Mouse (Mus musculus) olfactory bulb, adult 2 months (tissue): ENCODE results near the gene Tnn.

Experiments used
- CTCF ChIP-seq: fragments of 200-500 bp; IDR thresholded peaks from 2 replicates; pipeline ENCODE4 v1.5.1; 2012; ENCODE audit warnings: low read depth, mild to moderate bottlenecking, low read length, moderate library complexity; ENCODE audit not compliant: insufficient read depth
- POLR2A ChIP-seq: fragments of 200-500 bp; IDR thresholded peaks from 2 replicates; pipeline ENCODE4 v1.6.1; 2012; ENCODE audit warnings: mild to moderate bottlenecking, low read depth, low read length, moderate library complexity; ENCODE audit not compliant: insufficient read depth

DNA sequence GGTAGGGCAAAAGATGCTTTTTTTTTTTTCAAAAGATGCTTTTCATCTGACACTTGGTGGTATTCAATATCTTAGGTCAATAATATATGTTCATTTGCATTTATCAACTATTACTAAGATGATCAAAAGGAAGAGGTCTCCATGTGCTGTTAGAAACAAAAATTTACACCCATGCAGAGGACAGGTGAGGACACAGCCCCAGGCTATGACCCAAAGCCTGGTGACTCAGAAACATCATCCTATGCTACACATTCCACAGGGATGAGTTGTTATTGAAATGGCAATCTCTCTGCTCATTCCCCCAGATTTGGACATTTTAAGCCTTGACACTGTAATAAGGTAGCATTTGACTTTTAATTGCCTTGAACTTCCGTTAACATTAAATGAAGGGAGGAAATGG is 93.5 kb downstream of the Tnn start:
- TF ChIP-seq CTCF (no peak), POLR2A (no peak)
